Mouse (Mus musculus) brain, embryonic 14.5 days (tissue): ENCODE measurements around the gene Wwox. TPM values are rescaled to one million over a fixed set of nuclear protein-coding genes. Genes with fewer than 3 reads are reported as not detected.

Experiments
- DNase-seq: peaks from one replicate; pipeline ENCODE4 v3.0.0-alpha.2; 2011; ENCODE audit warnings: low read depth
- CTCF ChIP-seq: fragments of 200-500 bp; IDR thresholded peaks from 2 replicates; pipeline ENCODE4 v1.5.1; 2012; ENCODE audit warnings: inconsistent platforms, mild to moderate bottlenecking, moderate library complexity, borderline replicate concordance; ENCODE audit not compliant: insufficient read depth, insufficient read length; ENCODE audit errors: extremely low read depth
- POLR2A ChIP-seq: fragments of 200-500 bp; IDR thresholded peaks from 2 replicates; pipeline ENCODE4 v1.6.1; 2012; ENCODE audit warnings: mild to moderate bottlenecking, inconsistent platforms, borderline replicate concordance; ENCODE audit not compliant: poor library complexity, insufficient read depth, insufficient read length, severe bottlenecking; ENCODE audit errors: extremely low read depth
- polyA plus RNA-seq: library from polyadenylated mRNA; depleted of rRNA; stranded (reverse); fragments of >200 nt; gene quantifications from 2 replicates; pipeline ENCODE4 v1.2.3, GENCODE M21; 2012

The Wwox gene
- polyA plus RNA-seq, 1 experiment, result 11.0 TPM

GRCm38 (mm10) chr8:115009897-115010768, 570.7 kb downstream of the Wwox start:
- TF ChIP-seq CTCF, result no peak
- TF ChIP-seq POLR2A, result no peak
- DNase-seq, result peak; percentile 15

GRCm38 (mm10) chr8:115010769-115011073, 571.3 kb downstream of the Wwox start:
- TF ChIP-seq CTCF, result no peak
- no peak for DNase-seq

- DNase-seq, result peak; percentile 51
- TF ChIP-seq CTCF, result no peak
- no peak for TF ChIP-seq POLR2A
Measured at GRCm38 (mm10) chr8:115019661-115020060, 580.2 kb downstream of the Wwox start.

- no peak for DNase-seq
- no peak for TF ChIP-seq CTCF
- no peak for TF ChIP-seq POLR2A
Measured at GRCm38 (mm10) chr8:115021731-115022130, 582.3 kb downstream of the Wwox start.

GRCm38 (mm10) chr8:115024062-115024461, 584.6 kb downstream of the Wwox start:
- TF ChIP-seq CTCF, result no peak
- no peak for TF ChIP-seq POLR2A
- DNase-seq, result no peak

GRCm38 (mm10) chr8:115025390-115026098, 586.1 kb downstream of the Wwox start:
- TF ChIP-seq POLR2A, result no peak
- no peak for TF ChIP-seq CTCF
- peak; percentile 20 for DNase-seq

GRCm38 (mm10) chr8:115026201-115026600, 586.7 kb downstream of the Wwox start:
- TF ChIP-seq POLR2A, result no peak
- no peak for TF ChIP-seq CTCF

GRCm38 (mm10) chr8:115033194-115033593, 593.7 kb downstream of the Wwox start:
- peak; percentile 40 for DNase-seq
- TF ChIP-seq CTCF (no peak), POLR2A (no peak)

More at GRCm38 (mm10) chr8:115026201-115026600, 586.7 kb downstream of the Wwox start:
- no peak for DNase-seq

- TF ChIP-seq CTCF, result no peak
Measured at GRCm38 (mm10) chr8:115036016-115036415, 596.6 kb downstream of the Wwox start.

GRCm38 (mm10) chr8:115038426-115038825, 599.0 kb downstream of the Wwox start:
- DNase-seq, result peak; percentile 43
- TF ChIP-seq POLR2A (no peak), CTCF (no peak)

More at GRCm38 (mm10) chr8:115036016-115036415, 596.6 kb downstream of the Wwox start:
- no peak for DNase-seq

- no peak for TF ChIP-seq CTCF
- no peak for TF ChIP-seq POLR2A
- no peak for DNase-seq
Measured at GRCm38 (mm10) chr8:115045746-115046145, 606.3 kb downstream of the Wwox start.

GRCm38 (mm10) chr8:115046496-115046895, 607.0 kb downstream of the Wwox start:
- no peak for TF ChIP-seq CTCF
- no peak for TF ChIP-seq POLR2A
- DNase-seq, result no peak

- TF ChIP-seq POLR2A (no peak), CTCF (no peak)
- no peak for DNase-seq
Measured at GRCm38 (mm10) chr8:115058193-115058835, 618.9 kb downstream of the Wwox start.
